Mouse (Mus musculus): ENCODE measurements around the gene Klhl29. TPM values are rescaled to one million over a fixed set of nuclear protein-coding genes. Genes with fewer than 3 reads are reported as not detected.

The Klhl29 gene
- polyA plus RNA-seq, 1 experiment from 2014 or later: 4.0 TPM

- WGBS: 93% methylated on average over 3 of the region's 3 CpGs
- H3K27ac ChIP-seq (ENCODE audit: low read length): no peak overlapping the region
- no peaks in the 10 kb centered on the region for H3K27me3 ChIP-seq (ENCODE audit: control insufficient read depth, insufficient read depth, low read depth, low read length)
- no peak overlapping the region for H3K4me2 ChIP-seq (ENCODE audit: low read length)
- H3K4me1 ChIP-seq (ENCODE audit: control insufficient read depth, insufficient read depth, low read length): no peaks in the 10 kb centered on the region
- H3K4me3 ChIP-seq (ENCODE audit: low read depth, low read length): no peak overlapping the region
- no peak overlapping the region for H3K9ac ChIP-seq (ENCODE audit: low read depth, low read length)
- ATAC-seq: no peak
- H3K9me3 ChIP-seq (replicated peaks; ENCODE audit: control insufficient read depth, low read length, poor library complexity, severe bottlenecking): no peaks in the 10 kb centered on the region
- H3K36me3 ChIP-seq (ENCODE audit: control insufficient read depth, insufficient read depth, low read length): no peaks in the 10 kb centered on the region
Observed at GRCm38 (mm10) chr12:5321017-5321416, 54.5 kb downstream of the Klhl29 start.

GRCm38 (mm10) chr12:5319359-5319973 lies 56.0 kb downstream of the Klhl29 start:
- Histone ChIP-seq H3K4me1 (ENCODE audit: control insufficient read depth, insufficient read depth, low read length) (no peaks in the 10 kb centered on the region), H3K9ac (ENCODE audit: low read depth, low read length) (no peak overlapping the region), H3K9me3 (replicated peaks; ENCODE audit: control insufficient read depth, low read length, poor library complexity, severe bottlenecking) (no peaks in the 10 kb centered on the region), H3K4me2 (ENCODE audit: low read length) (no peak overlapping the region), H3K4me3 (ENCODE audit: low read depth, low read length) (no peak overlapping the region), H3K27ac (ENCODE audit: low read length) (no peak overlapping the region), H3K27me3 (ENCODE audit: control insufficient read depth, insufficient read depth, low read depth, low read length) (no peaks in the 10 kb centered on the region), H3K36me3 (ENCODE audit: control insufficient read depth, insufficient read depth, low read length) (no peaks in the 10 kb centered on the region)
- ATAC-seq: no peak
- 37% methylated on average over 12 of the region's 12 CpGs for WGBS

- no peaks in the 10 kb centered on the region for H3K9me3 ChIP-seq (replicated peaks; ENCODE audit: control insufficient read depth, low read length, poor library complexity, severe bottlenecking)
- no peak overlapping the region for H3K27ac ChIP-seq (ENCODE audit: low read length)
- no peak overlapping the region for H3K9ac ChIP-seq (ENCODE audit: low read depth, low read length)
- no peak overlapping the region for H3K4me2 ChIP-seq (ENCODE audit: low read length)
- no peaks in the 10 kb centered on the region for H3K27me3 ChIP-seq (ENCODE audit: control insufficient read depth, insufficient read depth, low read depth, low read length)
- H3K4me3 ChIP-seq (ENCODE audit: low read depth, low read length): no peak overlapping the region
- no peaks in the 10 kb centered on the region for H3K36me3 ChIP-seq (ENCODE audit: control insufficient read depth, insufficient read depth, low read length)
- H3K4me1 ChIP-seq (ENCODE audit: control insufficient read depth, insufficient read depth, low read length): no peaks in the 10 kb centered on the region
- 88% methylated on average over 9 of the region's 9 CpGs for WGBS
- ATAC-seq: no peak
Observed at GRCm38 (mm10) chr12:5316029-5316567, 59.4 kb downstream of the Klhl29 start.

- ATAC-seq: no peak
- no peaks in the 10 kb centered on the region for H3K27me3 ChIP-seq (ENCODE audit: control insufficient read depth, insufficient read depth, low read depth, low read length)
- H3K27ac ChIP-seq (ENCODE audit: low read length): no peak overlapping the region
- no peaks in the 10 kb centered on the region for H3K4me1 ChIP-seq (ENCODE audit: control insufficient read depth, insufficient read depth, low read length)
- no peak overlapping the region for H3K9ac ChIP-seq (ENCODE audit: low read depth, low read length)
- H3K9me3 ChIP-seq (replicated peaks; ENCODE audit: control insufficient read depth, low read length, poor library complexity, severe bottlenecking): no peaks in the 10 kb centered on the region
- no peaks in the 10 kb centered on the region for H3K36me3 ChIP-seq (ENCODE audit: control insufficient read depth, insufficient read depth, low read length)
- no peak overlapping the region for H3K4me3 ChIP-seq (ENCODE audit: low read depth, low read length)
- 93% methylated on average over 2 of the region's 2 CpGs for WGBS
- H3K4me2 ChIP-seq (ENCODE audit: low read length): no peak overlapping the region
Observed at GRCm38 (mm10) chr12:5307923-5308322, 67.6 kb downstream of the Klhl29 start.

GRCm38 (mm10) chr12:5305466-5305865 lies 70.0 kb downstream of the Klhl29 start:
- Histone ChIP-seq H3K9me3 (replicated peaks; ENCODE audit: control insufficient read depth, low read length, poor library complexity, severe bottlenecking) (no peaks in the 10 kb centered on the region), H3K27me3 (ENCODE audit: control insufficient read depth, insufficient read depth, low read depth, low read length) (no peaks in the 10 kb centered on the region), H3K27ac (ENCODE audit: low read length) (no peak overlapping the region), H3K9ac (ENCODE audit: low read depth, low read length) (no peak overlapping the region), H3K36me3 (ENCODE audit: control insufficient read depth, insufficient read depth, low read length) (no peaks in the 10 kb centered on the region), H3K4me3 (ENCODE audit: low read depth, low read length) (no peak overlapping the region), H3K4me2 (ENCODE audit: low read length) (no peak overlapping the region), H3K4me1 (ENCODE audit: control insufficient read depth, insufficient read depth, low read length) (0 out of 2 replicates have a peak, but pooled peaks cover 2% of the 10 kb centered on the region)
- ATAC-seq: no peak
- 70% methylated on average over 1 of the region's 1 CpGs for WGBS

GRCm38 (mm10) chr12:5303912-5304311 lies 71.6 kb downstream of the Klhl29 start:
- no peaks in the 10 kb centered on the region for H3K36me3 ChIP-seq (ENCODE audit: control insufficient read depth, insufficient read depth, low read length)
- no peak; the same call in 1 of the 2 replicates for ATAC-seq
- no peak overlapping the region for H3K4me2 ChIP-seq (ENCODE audit: low read length)
- WGBS: 83% methylated on average over 5 of the region's 5 CpGs
- no peak overlapping the region for H3K4me3 ChIP-seq (ENCODE audit: low read depth, low read length)
- no peak overlapping the region for H3K9ac ChIP-seq (ENCODE audit: low read depth, low read length)
- no peaks in the 10 kb centered on the region for H3K27me3 ChIP-seq (ENCODE audit: control insufficient read depth, insufficient read depth, low read depth, low read length)
- no peak overlapping the region for H3K27ac ChIP-seq (ENCODE audit: low read length)
- H3K9me3 ChIP-seq (replicated peaks; ENCODE audit: control insufficient read depth, low read length, poor library complexity, severe bottlenecking): no peaks in the 10 kb centered on the region
- H3K4me1 ChIP-seq (ENCODE audit: control insufficient read depth, insufficient read depth, low read length): peaks cover 5% of the 10 kb centered on the region; the same call in 1 of the 2 replicates

GRCm38 (mm10) chr12:5303100-5303499 lies 72.4 kb downstream of the Klhl29 start:
- peaks cover 5% of the 10 kb centered on the region; the same call in 1 of the 2 replicates for H3K4me1 ChIP-seq (ENCODE audit: control insufficient read depth, insufficient read depth, low read length)
- ATAC-seq: no peak

GRCm38 (mm10) chr12:5301841-5302240 lies 73.6 kb downstream of the Klhl29 start:
- Histone ChIP-seq H3K4me1 (ENCODE audit: control insufficient read depth, insufficient read depth, low read length) (peaks cover 5% of the 10 kb centered on the region; the same call in 1 of the 2 replicates), H3K27ac (ENCODE audit: low read length) (no peak overlapping the region), H3K4me2 (ENCODE audit: low read length) (no peak overlapping the region), H3K36me3 (ENCODE audit: control insufficient read depth, insufficient read depth, low read length) (no peaks in the 10 kb centered on the region), H3K27me3 (ENCODE audit: control insufficient read depth, insufficient read depth, low read depth, low read length) (no peaks in the 10 kb centered on the region), H3K9me3 (replicated peaks; ENCODE audit: control insufficient read depth, low read length, poor library complexity, severe bottlenecking) (no peaks in the 10 kb centered on the region), H3K4me3 (ENCODE audit: low read depth, low read length) (no peak overlapping the region), H3K9ac (ENCODE audit: low read depth, low read length) (no peak overlapping the region)
- no peak for ATAC-seq
- WGBS: 68% methylated on average over 5 of the region's 5 CpGs

More at GRCm38 (mm10) chr12:5303100-5303499, 72.4 kb downstream of the Klhl29 start:
- no peak overlapping the region for H3K4me2 ChIP-seq (ENCODE audit: low read length)
- H3K36me3 ChIP-seq (ENCODE audit: control insufficient read depth, insufficient read depth, low read length): no peaks in the 10 kb centered on the region
- no peaks in the 10 kb centered on the region for H3K9me3 ChIP-seq (replicated peaks; ENCODE audit: control insufficient read depth, low read length, poor library complexity, severe bottlenecking)
- no peak overlapping the region for H3K4me3 ChIP-seq (ENCODE audit: low read depth, low read length)
- H3K27me3 ChIP-seq (ENCODE audit: control insufficient read depth, insufficient read depth, low read depth, low read length): no peaks in the 10 kb centered on the region
- no peak overlapping the region for H3K9ac ChIP-seq (ENCODE audit: low read depth, low read length)
- WGBS: 75% methylated on average over 4 of the region's 4 CpGs
- no peak overlapping the region for H3K27ac ChIP-seq (ENCODE audit: low read length)

GRCm38 (mm10) chr12:5296422-5296821 lies 79.1 kb downstream of the Klhl29 start:
- Histone ChIP-seq H3K9ac (ENCODE audit: low read depth, low read length) (no peak overlapping the region), H3K27me3 (ENCODE audit: control insufficient read depth, insufficient read depth, low read depth, low read length) (no peaks in the 10 kb centered on the region), H3K9me3 (replicated peaks; ENCODE audit: control insufficient read depth, low read length, poor library complexity, severe bottlenecking) (no peaks in the 10 kb centered on the region), H3K4me3 (ENCODE audit: low read depth, low read length) (no peak overlapping the region), H3K4me1 (ENCODE audit: control insufficient read depth, insufficient read depth, low read length) (peaks cover 11% of the 10 kb centered on the region), H3K4me2 (ENCODE audit: low read length) (no peak overlapping the region), H3K36me3 (ENCODE audit: control insufficient read depth, insufficient read depth, low read length) (no peaks in the 10 kb centered on the region), H3K27ac (ENCODE audit: low read length) (peak overlapping the region; percentile 22; the same call in 1 of the 2 replicates)
- WGBS: 72% methylated on average over 7 of the region's 7 CpGs
- peak; percentile 41; the same call in 1 of the 2 replicates for ATAC-seq
